Mouse (Mus musculus): ENCODE measurements around the gene Gm17555.
"Not testable (repeated sequence)": the region's sequence is repeated elsewhere in the genome, so short reads cannot be mapped to it uniquely, and the experiment has no call there.

The Gm17555 gene

GRCm38 (mm10) chr2:126214800-126215199, at the start of gene Gm17555:
Gene Gm17555, plus strand, starts transcription at chr2:126215100.
- not testable (repeated sequence) for DNase-seq

DNA sequence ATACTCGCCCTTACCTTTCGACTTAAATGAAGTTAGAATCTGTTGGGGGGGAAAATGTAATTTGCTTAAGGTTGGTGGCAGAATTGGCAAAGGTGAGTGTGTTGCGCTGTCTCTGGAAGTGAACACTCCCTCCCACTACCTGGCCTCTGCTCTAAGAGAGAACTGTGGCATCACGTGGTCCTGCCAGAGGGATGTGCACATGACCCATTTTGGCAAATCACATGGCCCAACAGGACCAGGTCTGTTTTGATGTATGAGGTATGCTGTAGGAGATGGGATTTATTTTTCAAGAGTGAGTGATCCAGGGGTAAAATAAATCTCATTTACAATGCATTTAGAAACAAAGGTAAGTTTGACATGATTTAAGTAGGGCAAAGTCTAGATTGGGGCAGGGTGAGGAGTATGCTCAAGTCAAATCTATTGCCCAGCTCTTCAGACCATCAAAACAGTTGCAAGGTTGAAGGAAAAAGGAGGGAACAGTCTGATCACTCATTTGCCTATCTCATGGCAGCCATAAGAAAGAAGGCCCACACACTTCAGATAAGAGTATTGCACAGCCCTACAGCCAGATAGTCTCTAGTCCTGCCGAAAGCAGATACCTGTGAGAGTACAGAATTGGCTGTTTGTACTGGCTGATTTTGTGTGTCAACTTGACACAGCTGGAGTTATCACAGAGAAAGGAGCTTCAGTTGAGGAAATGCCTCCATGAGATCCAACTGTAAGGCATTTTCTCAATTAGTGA, 49.5 kb upstream of the Gm17555 start:
- no peak for DNase-seq

DNA sequence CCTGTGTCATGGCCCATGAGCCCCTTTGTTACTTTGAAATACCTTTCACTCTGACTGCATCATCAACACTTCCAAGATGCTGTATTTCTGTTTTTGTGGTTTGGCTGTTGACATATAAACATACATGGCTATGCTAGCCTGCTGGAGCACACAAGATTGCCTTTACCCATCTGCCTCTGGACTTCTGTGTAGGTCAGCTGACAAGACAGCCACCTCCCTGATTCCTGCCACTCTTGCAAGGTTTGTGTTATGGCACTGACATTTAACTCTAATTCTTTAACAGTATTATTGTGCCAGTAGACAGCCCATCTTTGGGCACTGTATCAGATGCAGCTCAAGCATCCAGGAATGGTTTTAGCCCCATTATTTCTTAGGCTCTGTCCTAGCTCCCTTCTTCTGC, 48.6 kb upstream of the Gm17555 start:
- DNase-seq: no peak

- peak; percentile 8 for DNase-seq
Observed at GRCm38 (mm10) chr2:126166848-126167617, 47.9 kb upstream of the Gm17555 start.

GRCm38 (mm10) chr2:126171427-126171826, 43.5 kb upstream of the Gm17555 start:
- no peak for DNase-seq

GRCm38 (mm10) chr2:126191306-126191705, 23.6 kb upstream of the Gm17555 start:
- DNase-seq: no peak

GRCm38 (mm10) chr2:126192129-126192528, 22.8 kb upstream of the Gm17555 start:
- no peak for DNase-seq

DNA sequence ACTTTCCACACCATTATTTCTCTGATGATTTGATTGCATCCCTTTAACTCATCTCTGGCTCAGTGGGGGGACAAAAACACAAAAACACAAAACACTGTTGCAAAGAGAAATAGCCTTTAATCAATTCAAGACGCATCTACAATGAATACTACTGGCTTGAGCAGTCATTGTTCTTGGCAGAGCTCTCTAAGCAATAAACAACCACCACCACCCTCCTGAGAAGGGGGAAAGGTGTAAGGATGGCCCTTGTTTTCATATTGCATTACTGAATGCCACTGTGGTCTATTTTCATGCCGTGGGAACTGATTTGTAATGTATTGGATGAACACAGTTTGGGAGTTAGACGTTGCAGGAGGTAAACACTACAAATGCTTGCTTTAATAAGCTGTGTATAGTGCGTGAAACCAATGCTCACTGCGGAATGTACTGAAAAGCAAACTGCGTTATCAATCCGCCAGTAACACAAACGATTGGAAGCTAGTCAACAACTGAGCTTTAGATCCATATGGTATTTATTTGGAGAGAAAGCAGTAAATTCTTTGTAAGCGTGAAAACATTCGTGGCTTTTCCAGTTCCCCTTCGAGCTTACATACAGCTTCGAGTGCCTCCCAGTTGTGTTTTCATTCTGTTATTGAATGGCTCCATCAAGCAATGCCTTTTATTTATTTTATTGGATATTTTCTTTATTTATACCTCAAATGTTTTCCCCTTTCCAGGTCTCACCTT, 19.1 kb upstream of the Gm17555 start:
- DNase-seq: no peak

GRCm38 (mm10) chr2:126198971-126199370, 15.9 kb upstream of the Gm17555 start:
- DNase-seq: no peak

- DNase-seq: no peak
Observed at GRCm38 (mm10) chr2:126211011-126211680, 3.8 kb upstream of the Gm17555 start.

DNA sequence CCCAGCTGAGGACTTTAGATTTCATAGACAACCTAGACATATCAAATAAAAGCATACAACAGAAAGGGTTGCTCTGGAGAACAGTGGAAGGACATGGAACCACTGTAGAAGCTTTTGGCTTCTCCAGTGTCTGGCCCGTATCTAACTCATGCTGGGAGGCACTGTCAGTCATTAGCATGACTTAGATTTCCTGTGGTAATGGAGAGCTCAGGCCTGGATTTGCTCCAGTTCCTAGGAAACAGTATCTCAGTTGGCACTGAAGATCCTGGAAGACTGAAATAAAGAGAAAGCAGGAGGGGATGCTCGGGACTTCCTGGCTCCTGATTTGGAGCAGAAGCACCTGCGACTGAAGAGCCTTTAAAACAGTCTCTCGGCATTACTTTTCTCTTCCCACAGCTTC, 12.7 kb downstream of the Gm17555 start:
- no peak for DNase-seq

- no peak for DNase-seq
Observed at GRCm38 (mm10) chr2:126231731-126232130, 16.8 kb downstream of the Gm17555 start.

DNA sequence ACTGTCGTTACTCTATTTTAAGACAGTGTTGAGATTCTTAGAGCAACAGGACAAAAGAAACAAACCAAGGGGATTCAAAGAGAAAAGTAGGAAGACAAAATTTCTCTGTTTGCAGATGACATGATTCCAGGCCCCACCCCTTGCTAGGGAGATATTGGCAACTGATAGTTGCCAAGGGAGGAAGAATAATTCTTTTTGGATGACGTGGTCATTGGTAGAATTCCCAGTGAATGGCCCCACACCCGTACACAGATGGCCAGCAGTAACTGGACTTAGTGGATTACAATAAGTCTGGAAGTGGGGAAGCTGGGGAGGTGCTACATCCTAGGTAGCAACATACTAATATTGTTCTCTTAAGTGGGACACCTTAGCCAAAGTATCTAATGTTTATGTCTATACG, 22.0 kb downstream of the Gm17555 start:
- DNase-seq: no peak

- DNase-seq: peak; percentile 12
Observed at GRCm38 (mm10) chr2:126245446-126245845, 30.5 kb downstream of the Gm17555 start.

DNA sequence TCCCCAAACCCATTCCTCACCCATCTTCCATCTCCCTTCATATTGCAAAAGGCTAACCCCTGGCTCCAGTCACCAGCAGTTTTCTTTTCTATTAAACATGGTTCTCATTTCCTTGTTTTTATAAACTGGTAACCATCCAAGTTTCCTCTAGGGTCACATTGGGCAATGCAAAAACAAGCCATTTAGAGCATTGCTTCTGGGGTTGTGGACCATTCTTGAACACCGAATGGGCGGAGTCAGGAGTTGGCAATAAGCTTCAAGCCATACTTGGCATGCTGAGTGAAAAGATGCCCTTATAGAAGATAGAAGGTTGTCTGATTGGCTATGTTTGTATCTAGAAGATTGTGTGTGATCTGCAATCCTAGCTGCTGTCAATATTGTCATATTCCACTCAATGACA, 33.6 kb downstream of the Gm17555 start:
- DNase-seq: no peak

GRCm38 (mm10) chr2:126252211-126252610, 37.3 kb downstream of the Gm17555 start:
- DNase-seq: no peak
